Mouse (Mus musculus) kidney, postnatal 0 days (tissue): ENCODE measurements around the gene Il10. TPM values are rescaled to one million over a fixed set of nuclear protein-coding genes. Genes with fewer than 3 reads are reported as not detected.

ENCODE experiments used
- ATAC-seq: fragments of 200-750 bp; cut with Nextera tagmentation; replicated peaks from 2 replicates; pipeline ENCODE4 v1.8.0; 2017; ENCODE audit warnings: low read depth, moderate number of reproducible peaks, moderate TSS enrichment, moderate library complexity; ENCODE audit not compliant: low FRiP score
- DNase-seq: peaks from one replicate; pipeline ENCODE4 v3.0.0-alpha.2; 2016; ENCODE audit warnings: low spot score
- H3K27ac ChIP-seq: fragments of 300-500 bp; sonication (generic); 2 replicates; pipeline ENCODE4 v1.5.1; 2014; ENCODE audit warnings: mild to moderate bottlenecking
- H3K27me3 ChIP-seq: fragments of 300-500 bp; sonication (generic); 2 replicates; pipeline ENCODE4 v1.6.1; 2014; ENCODE audit warnings: low read length, mixed read lengths; ENCODE audit not compliant: insufficient read depth
- H3K36me3 ChIP-seq: fragments of 300-500 bp; sonication (generic); 2 replicates; pipeline ENCODE4 v1.6.1; 2014; ENCODE audit warnings: low read length, mixed read lengths; ENCODE audit not compliant: insufficient read depth
- H3K4me1 ChIP-seq: fragments of 300-500 bp; sonication (generic); replicated peaks from 2 replicates; pipeline ENCODE4 v1.6.1; 2014; ENCODE audit warnings: antibody characterized with exemption, low read length, mixed read lengths; ENCODE audit not compliant: insufficient read depth
- H3K4me2 ChIP-seq: fragments of 300-500 bp; sonication (generic); 2 replicates; pipeline ENCODE4 v1.6.1; 2014; ENCODE audit warnings: mild to moderate bottlenecking, low read length, moderate library complexity, mixed read lengths
- H3K4me3 ChIP-seq: fragments of 300-500 bp; sonication (generic); replicated peaks from 2 replicates; pipeline ENCODE4 v1.5.1; 2014; ENCODE audit warnings: low read depth, low read length
- H3K9ac ChIP-seq: fragments of 300-500 bp; sonication (generic); 2 replicates; pipeline ENCODE4 v1.6.1; 2014; ENCODE audit warnings: low read depth, low read length
- H3K9me3 ChIP-seq: fragments of 300-500 bp; sonication (generic); replicated peaks from 2 replicates; pipeline ENCODE4 v1.6.1; 2016; ENCODE audit warnings: low read length, inconsistent platforms, mixed read lengths
- CTCF ChIP-seq: IDR thresholded peaks from 2 replicates; pipeline ENCODE4 v1.5.1; 2016; ENCODE audit warnings: antibody characterized with exemption, low read depth, mild to moderate bottlenecking, moderate library complexity
- WGBS: fragments of 180-500 bp; shearing (Covaris S2); extraction: QIAGEN DNeasy Blood & Tissue Kit; methylation state at CpG from one replicate; pipeline ENCODE4 v1.1.7; 2014; 5-methylcytosine and 5-hydroxymethylcytosine counted together
- polyA plus RNA-seq: library from polyadenylated mRNA; unstranded; fragments of >200 nt; fragmentation: Nextera tagmentation; extraction: Ambion mirVana; gene quantifications from 2 replicates; pipeline ENCODE4 v1.2.1, GENCODE M21; 2015

Il10 gene
- polyA plus RNA-seq, result 0.14 TPM in 1 of 2 replicates, not detected in the other

GRCm38 (mm10) chr1:131019492-131020098 is at the start of gene Il10:
TSS of gene Il10 (plus strand) at chr1:131019845.
- Histone ChIP-seq H3K27me3 (no peaks in the 10 kb centered on the region), H3K4me2 (no peak within 1 kb of the TSS), H3K9me3 (no peaks in the 10 kb centered on the region), H3K4me1 (no peaks in the 10 kb centered on the region), H3K4me3 (no peak within 1 kb of the TSS), H3K27ac (no peak within 1 kb of the TSS), H3K36me3 (no peaks in the 10 kb centered on the region), H3K9ac (no peak within 1 kb of the TSS)
- WGBS, result 62% methylated on average over 8 of the region's 8 CpGs
- DNase-seq (peak; percentile 2), ATAC-seq (no peak)
- no peak for TF ChIP-seq CTCF

- 50% methylated on average over 1 of the region's 1 CpGs for WGBS
- ATAC-seq, result no peak
- Histone ChIP-seq H3K4me1 (no peaks in the 10 kb centered on the region), H3K4me2 (no peak overlapping the region), H3K27ac (no peak overlapping the region), H3K9ac (no peak overlapping the region), H3K36me3 (no peaks in the 10 kb centered on the region), H3K4me3 (no peak overlapping the region), H3K9me3 (no peaks in the 10 kb centered on the region), H3K27me3 (no peaks in the 10 kb centered on the region)
- peak; percentile 90 for TF ChIP-seq CTCF
- peak; percentile 68 for DNase-seq
Observed at GRCm38 (mm10) chr1:130979455-130979854, 40.2 kb upstream of the Il10 start.

GRCm38 (mm10) chr1:130984441-130984840 is 35.2 kb upstream of the Il10 start:
- WGBS, result 61% methylated on average over 7 of the region's 7 CpGs

GRCm38 (mm10) chr1:130987001-130987400 is 32.6 kb upstream of the Il10 start:
- Histone ChIP-seq H3K9me3 (no peaks in the 10 kb centered on the region), H3K4me1 (no peaks in the 10 kb centered on the region), H3K4me3 (no peak overlapping the region), H3K27ac (no peak overlapping the region), H3K9ac (no peak overlapping the region), H3K4me2 (no peak overlapping the region), H3K27me3 (no peaks in the 10 kb centered on the region), H3K36me3 (no peaks in the 10 kb centered on the region)
- DNase-seq (no peak), ATAC-seq (no peak)
- WGBS, result 86% methylated on average over 5 of the region's 5 CpGs
- TF ChIP-seq CTCF, result no peak

More at GRCm38 (mm10) chr1:130984441-130984840, 35.2 kb upstream of the Il10 start:
- H3K4me3 ChIP-seq, result no peak overlapping the region
- no peaks in the 10 kb centered on the region for H3K9me3 ChIP-seq
- DNase-seq (peak; percentile 31), ATAC-seq (no peak)
- no peak overlapping the region for H3K4me2 ChIP-seq
- peak; percentile 52; the same call in 1 of the 2 replicates for TF ChIP-seq CTCF
- H3K4me1 ChIP-seq, result no peaks in the 10 kb centered on the region
- H3K27me3 ChIP-seq, result no peaks in the 10 kb centered on the region
- no peak overlapping the region for H3K27ac ChIP-seq
- no peaks in the 10 kb centered on the region for H3K36me3 ChIP-seq
- H3K9ac ChIP-seq, result no peak overlapping the region

DNA sequence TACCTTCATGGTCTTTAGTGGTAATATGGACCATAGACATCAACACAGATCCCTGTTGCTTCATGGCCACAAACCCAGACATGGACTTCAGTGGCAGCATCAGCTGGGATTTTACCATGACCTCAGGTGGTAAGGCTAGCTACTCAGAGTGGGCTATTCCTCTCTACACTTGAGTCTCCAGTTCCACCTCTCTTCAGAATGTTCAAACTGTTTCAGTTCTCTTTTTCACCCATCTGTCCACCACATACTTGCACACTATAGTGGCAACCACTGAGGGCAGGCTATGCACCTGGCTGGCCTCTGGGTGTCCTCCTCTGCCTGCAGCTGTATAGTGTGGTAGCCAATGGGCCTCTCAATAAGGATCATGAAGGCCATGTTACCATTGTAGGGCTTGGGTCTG is 32.2 kb upstream of the Il10 start:
- Histone ChIP-seq H3K4me1 (no peaks in the 10 kb centered on the region), H3K36me3 (no peaks in the 10 kb centered on the region), H3K9ac (no peak overlapping the region), H3K4me3 (no peak overlapping the region), H3K27ac (no peak overlapping the region), H3K9me3 (no peaks in the 10 kb centered on the region), H3K27me3 (no peaks in the 10 kb centered on the region), H3K4me2 (no peak overlapping the region)
- no peak for ATAC-seq
- peak; percentile 37; the same call in 1 of the 2 replicates for TF ChIP-seq CTCF
- DNase-seq, result no peak

GRCm38 (mm10) chr1:130989331-130989730 is 30.3 kb upstream of the Il10 start:
- Histone ChIP-seq H3K9me3 (no peaks in the 10 kb centered on the region), H3K4me1 (no peaks in the 10 kb centered on the region), H3K27me3 (no peaks in the 10 kb centered on the region), H3K4me3 (no peak overlapping the region), H3K4me2 (no peak overlapping the region), H3K36me3 (no peaks in the 10 kb centered on the region), H3K27ac (no peak overlapping the region), H3K9ac (no peak overlapping the region)
- WGBS, result 85% methylated on average over 3 of the region's 3 CpGs
- no peak for TF ChIP-seq CTCF
- no peak for ATAC-seq
- DNase-seq, result no peak

DNA sequence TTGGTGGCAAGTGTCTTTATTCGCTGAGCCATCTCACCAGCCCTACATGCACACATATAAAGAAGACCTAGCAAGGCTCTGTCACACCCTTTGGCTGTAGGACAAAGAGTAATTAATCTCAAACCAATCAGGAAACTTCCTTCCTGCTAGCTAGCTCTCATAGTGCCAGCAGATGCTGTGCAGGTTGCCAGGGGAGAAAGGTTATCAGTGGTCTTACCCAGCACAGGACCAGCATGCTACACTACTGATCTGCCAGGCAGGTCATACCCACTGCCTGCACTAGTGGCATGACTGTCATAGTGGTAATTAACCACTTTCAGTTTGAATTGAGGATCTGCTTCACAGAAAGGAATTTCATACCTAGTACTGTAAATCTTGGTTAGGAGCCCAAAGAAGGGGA is 29.2 kb upstream of the Il10 start:
- no peak for TF ChIP-seq CTCF
- Histone ChIP-seq H3K36me3 (no peaks in the 10 kb centered on the region), H3K27ac (no peak overlapping the region), H3K9ac (no peak overlapping the region), H3K4me3 (no peak overlapping the region), H3K4me2 (no peak overlapping the region), H3K27me3 (no peaks in the 10 kb centered on the region), H3K4me1 (no peaks in the 10 kb centered on the region), H3K9me3 (no peaks in the 10 kb centered on the region)
- no peak for ATAC-seq
- 92% methylated on average over 1 of the region's 1 CpGs for WGBS
- DNase-seq, result no peak
